ENCODE assay signal across 31 mouse cellular contexts in genomic region chr1:166385431-166385830, GRCm38 (mm10). TPM values are rescaled to one million over a fixed set of nuclear protein-coding genes. Genes with fewer than 3 reads are reported as not detected.
A peak's percentile ranks its signal among the peaks of the same experiment; 100 is the strongest.
DNase-seq lines count a peak whose midpoint lies in the region; ATAC-seq and TF ChIP-seq lines count a peak whose summit lies in the region.
"Had no signal": no experiment of that assay in that cellular context is flagged by ENCODE, and none has a peak within 500 bp of the region (broad histone marks: within the 10 kb centered on the region; RNA-seq: fewer than 3 reads in every experiment).

No protein-coding gene starts in this region.

- H3K27ac ChIP-seq in forebrain, embryonic 14.5 days (ENCODE audit: low read depth, low read length): peak overlapping the region; percentile 14; the same call in 1 of the 2 replicates
- H3K27ac ChIP-seq in forebrain, embryonic 10.5 days: no peak overlapping the region
- H3K27ac ChIP-seq in left cerebral cortex, adult 2 months: peak overlapping the region; percentile 51
- H3K27ac ChIP-seq: embryonic facial prominence, embryonic 13.5 days; heart, adult 2 months; hindbrain, embryonic 14.5 days; limb, embryonic 12.5 days; liver, embryonic 15.5 days; neural tube, embryonic 12.5 days; stomach, postnatal 0 days had no signal

- WGBS in forebrain, embryonic 14.5 days: 74% methylated on average over 5 of the region's 5 CpGs
- 94% methylated on average over 5 of the region's 5 CpGs for WGBS in forebrain, embryonic 10.5 days

- intact Hi-C loops in left cerebral cortex, adult 2 months (cut with DNase I): no loop called here
- intact Hi-C loops in left cerebral cortex, postnatal 14 days (cut with DNase I): no loop called here

- no peaks in the 10 kb centered on the region for H3K9me3 ChIP-seq in forebrain, embryonic 14.5 days (replicated peaks; ENCODE audit: control insufficient read depth, low read length)
- H3K9me3 ChIP-seq in forebrain, embryonic 10.5 days: no peaks in the 10 kb centered on the region
- H3K9me3 ChIP-seq: embryonic facial prominence, embryonic 13.5 days; heart, embryonic 12.5 days; limb, embryonic 12.5 days; liver, embryonic 15.5 days; neural tube, embryonic 12.5 days had no signal

- no peak overlapping the region for H3K4me3 ChIP-seq in forebrain, embryonic 14.5 days (ENCODE audit: low read depth, low read length)
- no peak overlapping the region for H3K4me3 ChIP-seq in forebrain, embryonic 10.5 days
- no peak overlapping the region for H3K4me3 ChIP-seq in left cerebral cortex, adult 2 months
- H3K4me3 ChIP-seq: embryonic facial prominence, embryonic 13.5 days; heart, adult 2 months; heart, embryonic 12.5 days; limb, embryonic 12.5 days; liver, embryonic 15.5 days; neural tube, embryonic 12.5 days had no signal

- peaks cover 78% of the 10 kb centered on the region for H3K36me3 ChIP-seq in forebrain, embryonic 14.5 days (ENCODE audit: control insufficient read depth, insufficient read depth, low read length)
- peaks cover 91% of the 10 kb centered on the region for H3K36me3 ChIP-seq in forebrain, embryonic 10.5 days (replicated peaks)

- H3K4me1 ChIP-seq in forebrain, embryonic 14.5 days (ENCODE audit: control insufficient read depth, insufficient read depth, low read length): peaks cover 8% of the 10 kb centered on the region
- H3K4me1 ChIP-seq in forebrain, embryonic 10.5 days: peaks cover 14% of the 10 kb centered on the region

- ATAC-seq in forebrain, embryonic 14.5 days: 0 out of 2 replicates have a peak, but pooled peaks have one; percentile 11
- ATAC-seq: inflammation-experienced regulatory T-cells, adult 6 months; midbrain, embryonic 16.5 days; Patski had no signal

- no peak for TF ChIP-seq POLR2A in brain, embryonic 14.5 days (IDR thresholded peaks at IDR 0.05; ENCODE audit: borderline replicate concordance, extremely low read depth, insufficient read depth, insufficient read length, poor library complexity, severe bottlenecking)

- no peak for TF ChIP-seq CTCF in left cerebral cortex, adult 2 months (IDR thresholded peaks at IDR 0.05)
- no peak for TF ChIP-seq CTCF in brain, embryonic 14.5 days (IDR thresholded peaks at IDR 0.05; ENCODE audit: borderline replicate concordance, extremely low read depth, insufficient read depth, insufficient read length)

- no peak overlapping the region for H3K4me2 ChIP-seq in forebrain, embryonic 14.5 days (ENCODE audit: low read length)
- H3K4me2 ChIP-seq: embryonic facial prominence, embryonic 13.5 days; heart, embryonic 12.5 days; hindbrain, embryonic 14.5 days; limb, embryonic 12.5 days; liver, embryonic 15.5 days; lung, embryonic 14.5 days; neural tube, embryonic 12.5 days had no signal

- no peak overlapping the region for H3K9ac ChIP-seq in forebrain, embryonic 14.5 days (ENCODE audit: low read length)
- H3K9ac ChIP-seq: embryonic facial prominence, embryonic 13.5 days; heart, embryonic 12.5 days; hindbrain, embryonic 14.5 days; limb, embryonic 12.5 days; liver, embryonic 15.5 days; lung, embryonic 14.5 days; neural tube, embryonic 12.5 days had no signal

- DNase-seq in forebrain, embryonic 14.5 days (ENCODE audit: low spot score): peak; percentile 30
- no peak for DNase-seq in forebrain, embryonic 10.5 days (ENCODE audit: extremely low spot score, low spot score)
- peak; percentile 47 for DNase-seq in layer of hippocampus, adult 11-12 months (ENCODE audit: low spot score)
- no peak for DNase-seq in layer of hippocampus, postnatal 14 days (ENCODE audit: low spot score in 2 of 2)
- DNase-seq in left cerebral cortex, adult 2 months (ENCODE audit: extremely low spot score in 1 of 2, low spot score in 2 of 2): no peak
- no peak for DNase-seq in left cerebral cortex, postnatal 14 days (ENCODE audit: low spot score in 2 of 2)
- DNase-seq in brain, embryonic 14.5 days (ENCODE audit: low read depth): peak; percentile 35
- no peak for DNase-seq in spleen, postnatal 14 days (ENCODE audit: low spot score in 2 of 2)
- DNase-seq: adrenal gland, postnatal 10 days; cerebellum, adult 11-12 months; cerebellum, postnatal 10 days; heart, adult 2 months; heart, postnatal 4 days; kidney, adult 11 months; kidney, postnatal 14 days; lung, embryonic 14.5 days; lung, postnatal 14 days; right cerebral cortex, postnatal 14 days; spleen, adult 18-20 months; thymus, adult 2 months; thymus, postnatal 36 days had no signal

- no peaks in the 10 kb centered on the region for H3K27me3 ChIP-seq in forebrain, embryonic 14.5 days (replicated peaks; ENCODE audit: control insufficient read depth, insufficient read depth, low read length)
- no peaks in the 10 kb centered on the region for H3K27me3 ChIP-seq in forebrain, embryonic 10.5 days (ENCODE audit: poor library complexity, severe bottlenecking)
- H3K27me3 ChIP-seq: embryonic facial prominence, embryonic 13.5 days; heart, embryonic 12.5 days; limb, embryonic 12.5 days; liver, embryonic 15.5 days; neural tube, embryonic 12.5 days; Patski had no signal

RNA-seq across cellular contexts. Expression of gene Tada1, which starts 6.5 kb away (rescaled TPM):
- 113 and 127 TPM in 2 replicates for polyA plus RNA-seq in forebrain, embryonic 14.5 days (2014; fragmentation: Nextera tagmentation; extraction: Ambion mirVana)
- 66.8 and 69.4 TPM in 2 replicates for polyA plus RNA-seq in forebrain, embryonic 10.5 days (2016; fragmentation: Nextera tagmentation; extraction: Ambion mirVana)
- total RNA-seq in layer of hippocampus, postnatal 14 days (2021): 10 to 100 TPM; 36.1 to 38.9 TPM
- 10 to 100 TPM; 35.2 to 36.9 TPM for total RNA-seq in left cerebral cortex, adult 2 months (2021)
- 10 to 100 TPM; 26.7 to 31.1 TPM for total RNA-seq in left cerebral cortex, postnatal 14 days (2021)
- polyA plus RNA-seq in brain, embryonic 14.5 days (2012; rRNA removed): 69.1 and 75.5 TPM in 2 replicates

RNA-seq across cellular contexts. Expression of gene Pogk, which starts 24.2 kb away (rescaled TPM):
- 34.0 and 36.4 TPM in 2 replicates for polyA plus RNA-seq in forebrain, embryonic 14.5 days (2014; fragmentation: Nextera tagmentation; extraction: Ambion mirVana)
- 30.5 and 31.0 TPM in 2 replicates for polyA plus RNA-seq in forebrain, embryonic 10.5 days (2016; fragmentation: Nextera tagmentation; extraction: Ambion mirVana)
- total RNA-seq in layer of hippocampus, postnatal 14 days (2021): 10 to 100 TPM; 28.8 to 29.4 TPM
- total RNA-seq in left cerebral cortex, adult 2 months (2021): 10 to 100 TPM; 39.8 to 39.9 TPM
- total RNA-seq in left cerebral cortex, postnatal 14 days (2021): 10 to 100 TPM; 31.5 to 31.9 TPM
- polyA plus RNA-seq in brain, embryonic 14.5 days (2012; rRNA removed): 50.1 and 61.5 TPM in 2 replicates

Comparison
In these comparisons a context has a peak if more than half of its experiments do, and no peak if none do; other contexts are left out.
1. DNase-seq: peak in forebrain, embryonic 14.5 days (single experiment), layer of hippocampus, adult 11-12 months (single experiment) and brain, embryonic 14.5 days (single experiment); none in forebrain, embryonic 10.5 days (single experiment), layer of hippocampus, postnatal 14 days (0 of 2), left cerebral cortex, adult 2 months (0 of 2), left cerebral cortex, postnatal 14 days (0 of 2) and spleen, postnatal 14 days (0 of 2).